Mouse (Mus musculus) hindbrain, embryonic 13.5 days (tissue): Measurements from ENCODE around the gene Etfb. TPM values are rescaled to one million over a fixed set of nuclear protein-coding genes. Genes with fewer than 3 reads are reported as not detected.

Experiments used
- ATAC-seq: fragments of 200-750 bp; cut with Nextera tagmentation; 2 replicates; pipeline ENCODE4 v1.8.0; 2017; ENCODE audit warnings: moderate TSS enrichment; ENCODE audit not compliant: low FRiP score
- H3K27ac ChIP-seq: fragments of 300-500 bp; sonication (generic); 2 replicates; pipeline ENCODE4 v1.5.1; 2015; ENCODE audit warnings: inconsistent platforms, mild to moderate bottlenecking, moderate library complexity
- H3K27me3 ChIP-seq: fragments of 300-500 bp; sonication (generic); 2 replicates; pipeline ENCODE4 v1.6.1; 2015; ENCODE audit warnings: mild to moderate bottlenecking, inconsistent platforms
- H3K36me3 ChIP-seq: fragments of 300-500 bp; sonication (generic); 2 replicates; pipeline ENCODE4 v1.6.1; 2015; ENCODE audit warnings: mild to moderate bottlenecking, inconsistent platforms
- H3K4me1 ChIP-seq: fragments of 300-500 bp; sonication (generic); replicated peaks from 2 replicates; pipeline ENCODE4 v1.6.1; 2015; ENCODE audit warnings: inconsistent platforms
- H3K4me2 ChIP-seq: fragments of 300-500 bp; sonication (generic); 2 replicates; pipeline ENCODE4 v1.6.1; 2015; ENCODE audit warnings: inconsistent platforms, mild to moderate bottlenecking, moderate library complexity
- H3K4me3 ChIP-seq: fragments of 300-500 bp; sonication (generic); 2 replicates; pipeline ENCODE4 v1.5.1; 2015; ENCODE audit warnings: mild to moderate bottlenecking, inconsistent platforms
- H3K9ac ChIP-seq: fragments of 300-500 bp; sonication (generic); 2 replicates; pipeline ENCODE4 v1.6.1; 2015; ENCODE audit warnings: mild to moderate bottlenecking, inconsistent platforms
- H3K9me3 ChIP-seq: fragments of 300-500 bp; sonication (generic); 2 replicates; pipeline ENCODE4 v1.6.1; 2016; ENCODE audit warnings: inconsistent platforms
- WGBS: fragments of 180-500 bp; shearing (Covaris S2); methylation state at CpG from one replicate; pipeline ENCODE4 v1.1.7; 2015; 5-methylcytosine and 5-hydroxymethylcytosine counted together
- polyA plus RNA-seq: library from polyadenylated mRNA; unstranded; fragments of >200 nt; fragmentation: Nextera tagmentation; extraction: Ambion mirVana; gene quantifications from 2 replicates; pipeline ENCODE4 v1.2.1, GENCODE M21; 2015

Gene Etfb
- polyA plus RNA-seq, 1 experiment from 2014 or later = 154 TPM

- no peak for ATAC-seq
- 93% methylated on average over 14 of the region's 14 CpGs for WGBS
- H3K4me1 ChIP-seq = no peaks in the 10 kb centered on the region
- no peak overlapping the region for H3K27ac ChIP-seq
- H3K27me3 ChIP-seq = no peaks in the 10 kb centered on the region
- no peak overlapping the region for H3K4me2 ChIP-seq
- no peak overlapping the region for H3K9ac ChIP-seq
- no peak overlapping the region for H3K4me3 ChIP-seq
- no peaks in the 10 kb centered on the region for H3K9me3 ChIP-seq
- peaks cover 66% of the 10 kb centered on the region for H3K36me3 ChIP-seq
Measured at GRCm38 (mm10) chr7:43453599-43454355, 9.9 kb downstream of the Etfb start.

GRCm38 (mm10) chr7:43454371-43454770 is 10.5 kb downstream of the Etfb start:
- Histone ChIP-seq H3K36me3 (peaks cover 66% of the 10 kb centered on the region), H3K4me1 (no peaks in the 10 kb centered on the region)

GRCm38 (mm10) chr7:43462851-43463250 is 19.0 kb downstream of the Etfb start, which contains the start of gene Vsig10l:
Vsig10l (plus strand) TSS chr7:43463151.
- Histone ChIP-seq H3K4me1 (peaks cover 18% of the 10 kb centered on the region), H3K36me3 (peaks cover 5% of the 10 kb centered on the region; the same call in 1 of the 2 replicates), H3K27me3 (peaks cover 38% of the 10 kb centered on the region), H3K9me3 (no peaks in the 10 kb centered on the region), H3K27ac (no peak within 1 kb of the TSS), H3K9ac (no peak within 1 kb of the TSS), H3K4me2 (no peak within 1 kb of the TSS), H3K4me3 (no peak within 1 kb of the TSS)
- 63% methylated on average over 4 of the region's 4 CpGs for WGBS
- no peak for ATAC-seq

More at GRCm38 (mm10) chr7:43454371-43454770, 10.5 kb downstream of the Etfb start:
- Histone ChIP-seq H3K9me3 (no peaks in the 10 kb centered on the region), H3K27ac (no peak overlapping the region), H3K4me3 (no peak overlapping the region), H3K9ac (no peak overlapping the region), H3K27me3 (no peaks in the 10 kb centered on the region), H3K4me2 (no peak overlapping the region)
- 97% methylated on average over 6 of the region's 6 CpGs for WGBS
- ATAC-seq = no peak

DNA sequence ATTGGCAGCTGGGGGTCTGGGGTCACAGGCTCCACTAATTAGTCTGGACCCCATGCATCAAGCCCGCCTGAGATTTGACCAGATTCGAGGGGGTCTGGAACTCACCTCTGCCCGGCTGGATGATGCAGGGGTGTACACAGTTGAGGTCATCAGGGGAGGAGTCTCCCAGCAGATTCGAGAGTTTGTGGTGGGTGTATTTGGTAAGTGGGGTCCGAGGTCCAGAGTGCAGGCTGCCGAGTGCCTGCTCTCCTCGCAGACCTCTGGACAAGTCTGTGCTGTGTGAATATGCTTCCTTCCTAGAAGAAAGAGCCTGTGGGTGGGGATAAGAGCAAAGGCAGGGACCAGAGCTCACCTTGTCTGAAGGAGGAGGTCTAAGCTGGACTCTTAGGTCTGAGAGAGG is 20.1 kb downstream of the Etfb start:
- H3K9ac ChIP-seq = no peak overlapping the region

DNA sequence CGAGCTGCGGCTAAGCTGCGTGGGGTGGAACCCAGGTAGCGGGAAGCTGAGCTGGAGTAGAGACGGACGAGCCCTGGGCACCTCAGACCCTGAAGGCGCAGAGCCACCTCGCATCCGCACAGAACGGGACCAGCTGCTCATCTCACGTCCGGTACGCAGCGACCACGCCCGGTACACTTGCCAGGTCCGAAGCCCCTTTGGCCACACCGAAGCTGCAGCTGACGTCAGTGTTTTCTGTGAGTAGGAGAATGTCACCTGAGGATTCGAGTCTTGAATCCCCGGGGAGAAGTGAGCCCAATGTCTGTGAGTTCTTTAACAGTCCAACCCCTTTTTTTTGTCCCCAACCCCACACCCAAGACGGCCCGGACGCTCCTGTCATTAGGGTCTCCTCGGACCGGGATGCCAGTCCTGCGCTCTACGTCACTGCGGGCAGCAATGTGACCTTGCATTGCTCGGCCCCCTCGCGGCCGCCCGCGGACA is 21.0 kb downstream of the Etfb start:
- H3K27me3 ChIP-seq = peaks cover 41% of the 10 kb centered on the region
- H3K27ac ChIP-seq = peak overlapping the region; percentile 52; the same call in 1 of the 2 replicates
- peaks cover 18% of the 10 kb centered on the region for H3K4me1 ChIP-seq
- no peaks in the 10 kb centered on the region for H3K36me3 ChIP-seq
- WGBS = 10% methylated on average over 35 of the region's 35 CpGs
- H3K4me3 ChIP-seq = peak overlapping the region; percentile 47
- H3K4me2 ChIP-seq = peak overlapping the region; percentile 77
- H3K9me3 ChIP-seq = no peaks in the 10 kb centered on the region
- H3K9ac ChIP-seq = peak overlapping the region; percentile 74
- peak; percentile 18 for ATAC-seq

More for the DNA sequence above, 20.1 kb downstream of the Etfb start:
- H3K4me1 ChIP-seq = peaks cover 18% of the 10 kb centered on the region
- no peak for ATAC-seq
- H3K4me3 ChIP-seq = no peak overlapping the region
- no peak overlapping the region for H3K27ac ChIP-seq
- H3K4me2 ChIP-seq = no peak overlapping the region
- WGBS = 88% methylated on average over 7 of the region's 7 CpGs
- H3K36me3 ChIP-seq = no peaks in the 10 kb centered on the region
- H3K9me3 ChIP-seq = no peaks in the 10 kb centered on the region
- peaks cover 41% of the 10 kb centered on the region for H3K27me3 ChIP-seq

DNA sequence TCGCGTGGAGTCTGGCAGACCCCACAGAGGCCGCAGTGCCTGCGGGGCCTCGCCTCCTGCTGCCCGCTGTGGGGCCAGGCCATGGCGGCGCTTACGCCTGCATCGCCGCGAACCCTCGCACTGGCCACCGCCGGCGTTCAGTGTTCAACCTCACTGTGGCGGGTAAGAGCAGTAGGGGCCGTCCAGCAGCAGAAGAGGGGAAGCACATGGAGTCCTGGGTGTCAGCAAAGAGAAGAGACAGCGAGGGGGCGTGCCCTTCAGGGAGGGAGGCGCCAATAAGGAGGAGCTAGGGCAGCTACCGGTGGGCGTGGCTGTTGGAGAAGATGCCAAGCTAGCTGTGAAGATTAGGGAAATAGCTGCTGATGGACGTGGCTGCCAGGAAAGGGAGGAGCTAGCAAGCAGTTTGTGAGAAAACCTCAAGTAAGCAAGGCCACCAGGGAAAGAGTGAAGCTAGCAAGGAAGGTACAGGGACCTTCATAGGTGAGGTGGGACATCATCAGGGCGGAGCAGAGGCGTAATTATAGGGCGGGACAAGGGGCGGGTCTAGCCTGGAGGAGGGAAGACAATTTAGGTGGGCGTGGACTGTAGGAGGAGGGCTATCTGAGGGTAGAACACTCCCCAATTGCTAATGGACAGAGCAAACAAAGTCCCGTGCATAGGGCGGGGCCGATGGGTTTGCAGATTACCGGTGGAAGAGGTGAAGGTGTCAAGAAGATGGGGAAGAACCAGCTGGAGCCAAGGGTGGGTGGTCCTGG is 21.6 kb downstream of the Etfb start:
- peaks cover 18% of the 10 kb centered on the region for H3K4me1 ChIP-seq
- peak overlapping the region; percentile 74 for H3K9ac ChIP-seq
- H3K27ac ChIP-seq = peak overlapping the region; percentile 52
- H3K9me3 ChIP-seq = no peaks in the 10 kb centered on the region
- peaks cover 41% of the 10 kb centered on the region for H3K27me3 ChIP-seq
- H3K36me3 ChIP-seq = no peaks in the 10 kb centered on the region
- peak; percentile 85 for ATAC-seq
- peak overlapping the region; percentile 77 for H3K4me2 ChIP-seq
- H3K4me3 ChIP-seq = peak overlapping the region; percentile 47
- under 1% methylated on average over 33 of the region's 33 CpGs for WGBS

- ATAC-seq = peak; percentile 66
- Histone ChIP-seq H3K27me3 (peaks cover 41% of the 10 kb centered on the region), H3K4me2 (peak overlapping the region; percentile 77), H3K4me1 (peaks cover 18% of the 10 kb centered on the region), H3K27ac (peak overlapping the region; percentile 45; the same call in 1 of the 2 replicates), H3K9me3 (no peaks in the 10 kb centered on the region), H3K36me3 (no peaks in the 10 kb centered on the region), H3K4me3 (peak overlapping the region; percentile 47), H3K9ac (peak overlapping the region; percentile 74)
- WGBS = 2% methylated on average over 33 of the region's 33 CpGs
Measured at GRCm38 (mm10) chr7:43466099-43466694, 22.3 kb downstream of the Etfb start.

DNA sequence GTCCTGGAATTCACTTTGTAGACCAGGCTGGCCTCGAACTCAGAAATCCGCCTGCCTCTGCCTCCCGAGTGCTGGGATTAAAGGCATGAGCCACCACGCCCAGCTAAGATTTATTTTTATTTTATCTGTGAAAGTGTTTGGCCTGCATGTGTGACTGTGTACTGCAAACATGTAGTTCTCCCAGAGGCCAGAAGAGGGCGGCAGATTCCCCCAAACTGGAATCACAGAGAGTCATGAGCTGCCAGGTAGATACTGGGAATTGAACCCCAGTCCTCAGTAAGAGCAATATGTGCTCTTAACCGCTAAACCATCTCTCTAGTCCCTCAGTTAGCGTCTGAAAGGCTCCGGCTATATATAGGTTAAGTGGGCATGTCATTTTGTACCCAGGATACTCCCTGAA is 26.5 kb downstream of the Etfb start:
- no peaks in the 10 kb centered on the region for H3K9me3 ChIP-seq
- H3K27me3 ChIP-seq = peaks cover 27% of the 10 kb centered on the region
- H3K36me3 ChIP-seq = peaks cover 22% of the 10 kb centered on the region
- H3K4me3 ChIP-seq = no peak overlapping the region
- ATAC-seq = no peak
- peaks cover 9% of the 10 kb centered on the region for H3K4me1 ChIP-seq
- no peak overlapping the region for H3K9ac ChIP-seq
- 45% methylated on average over 8 of the region's 8 CpGs for WGBS
- no peak overlapping the region for H3K4me2 ChIP-seq
- no peak overlapping the region for H3K27ac ChIP-seq

DNA sequence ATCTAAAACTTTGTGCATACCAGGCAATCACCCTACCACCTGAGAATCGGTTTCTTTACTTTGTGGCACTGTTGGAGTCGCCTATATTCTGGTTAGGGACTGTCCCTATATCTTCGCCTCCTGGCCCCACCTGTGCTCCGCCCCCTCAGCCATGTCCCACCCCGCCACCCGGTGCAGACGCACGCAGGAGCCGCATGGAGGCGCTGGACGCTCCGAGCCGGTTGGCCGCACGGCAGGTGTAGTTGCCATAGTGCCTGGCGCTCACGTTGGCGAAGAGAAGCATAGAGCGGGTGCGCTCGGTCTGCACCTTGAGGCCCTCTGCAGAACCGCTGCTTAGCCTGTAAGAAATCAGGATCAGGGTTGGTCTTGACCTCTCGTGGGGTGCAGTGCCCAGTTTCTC is 31.8 kb downstream of the Etfb start:
- WGBS = 15% methylated on average over 23 of the region's 23 CpGs
- peaks cover 43% of the 10 kb centered on the region for H3K36me3 ChIP-seq
- ATAC-seq = no peak
- no peak overlapping the region for H3K27ac ChIP-seq
- peaks cover 54% of the 10 kb centered on the region for H3K27me3 ChIP-seq
- no peaks in the 10 kb centered on the region for H3K9me3 ChIP-seq
- H3K4me1 ChIP-seq = peaks cover 17% of the 10 kb centered on the region
- no peak overlapping the region for H3K4me3 ChIP-seq
- no peak overlapping the region for H3K9ac ChIP-seq
- H3K4me2 ChIP-seq = no peak overlapping the region

GRCm38 (mm10) chr7:43476376-43476775 is 32.5 kb downstream of the Etfb start:
- Histone ChIP-seq H3K27ac (no peak overlapping the region), H3K4me1 (peaks cover 23% of the 10 kb centered on the region), H3K9ac (no peak overlapping the region), H3K4me2 (no peak overlapping the region), H3K36me3 (peaks cover 43% of the 10 kb centered on the region), H3K4me3 (no peak overlapping the region), H3K9me3 (no peaks in the 10 kb centered on the region), H3K27me3 (peaks cover 54% of the 10 kb centered on the region)
- ATAC-seq = no peak
- 9% methylated on average over 13 of the region's 13 CpGs for WGBS

DNA sequence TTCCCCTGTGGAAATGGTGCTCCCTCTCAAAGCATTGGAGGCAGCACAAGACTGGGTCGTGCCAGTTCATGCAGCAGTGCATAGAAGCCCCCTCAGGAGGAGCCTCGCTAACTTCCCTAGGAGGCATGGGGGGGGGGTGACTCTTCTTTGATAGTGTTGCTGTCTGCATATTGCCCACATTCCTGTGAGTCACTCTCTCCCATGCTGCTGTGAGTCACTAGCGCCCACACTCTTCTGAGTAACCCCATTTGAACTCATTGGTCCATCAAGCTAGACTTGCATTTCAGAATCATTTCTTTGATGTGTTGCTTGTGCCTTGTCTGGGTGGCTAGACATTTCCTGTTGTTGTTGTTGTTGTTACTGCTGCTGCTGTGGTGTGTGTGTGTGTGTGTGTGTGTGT is 37.3 kb downstream of the Etfb start:
- H3K27me3 ChIP-seq = peaks cover 35% of the 10 kb centered on the region
- ATAC-seq = no peak
- H3K4me1 ChIP-seq = peaks cover 47% of the 10 kb centered on the region
- H3K9me3 ChIP-seq = no peaks in the 10 kb centered on the region
- 65% methylated on average over 3 of the region's 3 CpGs for WGBS
- H3K4me3 ChIP-seq = no peak overlapping the region
- H3K4me2 ChIP-seq = no peak overlapping the region
- H3K9ac ChIP-seq = no peak overlapping the region
- H3K27ac ChIP-seq = no peak overlapping the region
- peaks cover 16% of the 10 kb centered on the region for H3K36me3 ChIP-seq
